Mouse (Mus musculus): ENCODE data around the gene Cyp2c23. TPM values are rescaled to one million over a fixed set of nuclear protein-coding genes. Genes with fewer than 3 reads are reported as not detected.

Gene Cyp2c23
- total RNA-seq, 1 experiment: 0.31 TPM

- H3K9me3 ChIP-seq (ENCODE audit: control insufficient read depth, insufficient read depth, low read depth, low read length): no peaks in the 10 kb centered on the region
- H3K27ac ChIP-seq (ENCODE audit: insufficient read depth, low read depth, low read length, poor library complexity, severe bottlenecking): no peak overlapping the region
- in situ Hi-C loops (cut with MboI; ENCODE audit: low sequenced_read_pairs in 2 of 2, unreplicated experiment in 2 of 2): no loop called here
- peaks cover 1 to 2% of the 10 kb centered on the region in 2 experiments; a peak in 1 of 4 replicates for H3K4me1 ChIP-seq (ENCODE audit: control insufficient read depth in 2 of 2, insufficient read depth in 2 of 2, low read length in 2 of 2, poor library complexity in 1 of 2)
- H3K9ac ChIP-seq (ENCODE audit: insufficient read depth, low read depth, low read length, poor library complexity, severe bottlenecking): no peak overlapping the region; the same call in 1 of the 2 replicates
- TF ChIP-seq ZC3H11A (IDR thresholded peaks at IDR 0.05; ENCODE audit: borderline replicate concordance, low read depth, low read length): no peak
- TF ChIP-seq HCFC1 (IDR thresholded peaks at IDR 0.05; ENCODE audit: borderline replicate concordance, insufficient read depth, low read length): no peak
- TF ChIP-seq MAFK (IDR thresholded peaks at IDR 0.05; ENCODE audit: insufficient read depth, low read depth, low read length): no peak
- no peak for TF ChIP-seq CHD2 (IDR thresholded peaks at IDR 0.05; ENCODE audit: low read depth, low read length)
- no peak for TF ChIP-seq ZNF384 (IDR thresholded peaks at IDR 0.05; ENCODE audit: low read depth, low read length)
- no peak overlapping the region for H3K4me3 ChIP-seq (ENCODE audit: insufficient read depth in 1 of 2, low read depth in 1 of 2, low read length in 2 of 2, poor library complexity in 1 of 2, severe bottlenecking in 1 of 2)
- no peaks in the 10 kb centered on the region for H3K36me3 ChIP-seq (ENCODE audit: control insufficient read depth, insufficient read depth, low read length, poor library complexity, severe bottlenecking)
- no peak for DNase-seq (ENCODE audit: low read depth, low spot score)
These were observed 20.2 kb downstream of the Cyp2c23 start for GRCm38 (mm10) chr19:44008784-44009183.

- Histone ChIP-seq H3K27ac (ENCODE audit: insufficient read depth, low read depth, low read length, poor library complexity, severe bottlenecking) (no peak overlapping the region), H3K9me3 (ENCODE audit: control insufficient read depth, insufficient read depth, low read depth, low read length) (no peaks in the 10 kb centered on the region), H3K4me3 (ENCODE audit: insufficient read depth in 1 of 2, low read depth in 1 of 2, low read length in 2 of 2, poor library complexity in 1 of 2, severe bottlenecking in 1 of 2) (peak overlapping the region; percentile 10 to 19; a peak in 3 of 4 replicates), H3K4me1 (ENCODE audit: control insufficient read depth in 2 of 2, insufficient read depth in 2 of 2, low read length in 2 of 2, poor library complexity in 1 of 2) (peaks cover 1 to 2% of the 10 kb centered on the region in 2 experiments; a peak in 1 of 4 replicates), H3K36me3 (ENCODE audit: control insufficient read depth, insufficient read depth, low read length, poor library complexity, severe bottlenecking) (no peaks in the 10 kb centered on the region), H3K9ac (ENCODE audit: insufficient read depth, low read depth, low read length, poor library complexity, severe bottlenecking) (no peak overlapping the region)
- DNase-seq (ENCODE audit: low read depth, low spot score): no peak
- in situ Hi-C loops (cut with MboI; ENCODE audit: low sequenced_read_pairs in 2 of 2, unreplicated experiment in 2 of 2): no loop called here
- TF ChIP-seq CHD2 (IDR thresholded peaks at IDR 0.05; ENCODE audit: low read depth, low read length) (no peak), ZC3H11A (IDR thresholded peaks at IDR 0.05; ENCODE audit: borderline replicate concordance, low read depth, low read length) (no peak), ZNF384 (IDR thresholded peaks at IDR 0.05; ENCODE audit: low read depth, low read length) (no peak), MAFK (IDR thresholded peaks at IDR 0.05; ENCODE audit: insufficient read depth, low read depth, low read length) (no peak), HCFC1 (IDR thresholded peaks at IDR 0.05; ENCODE audit: borderline replicate concordance, insufficient read depth, low read length) (no peak)
These were observed 21.8 kb downstream of the Cyp2c23 start for GRCm38 (mm10) chr19:44007186-44007585.

GRCm38 (mm10) chr19:44005025-44005424 lies 24.0 kb downstream of the Cyp2c23 start:
- H3K4me3 ChIP-seq (ENCODE audit: insufficient read depth in 1 of 2, low read depth in 1 of 2, low read length in 2 of 2, poor library complexity in 1 of 2, severe bottlenecking in 1 of 2): no peak overlapping the region
- H3K9ac ChIP-seq (ENCODE audit: insufficient read depth, low read depth, low read length, poor library complexity, severe bottlenecking): no peak overlapping the region
- H3K36me3 ChIP-seq (ENCODE audit: control insufficient read depth, insufficient read depth, low read length, poor library complexity, severe bottlenecking): no peaks in the 10 kb centered on the region
- in situ Hi-C loops (cut with MboI; ENCODE audit: low sequenced_read_pairs in 2 of 2, unreplicated experiment in 2 of 2): no loop called here
- no peak overlapping the region for H3K27ac ChIP-seq (ENCODE audit: insufficient read depth, low read depth, low read length, poor library complexity, severe bottlenecking)
- no peak for DNase-seq (ENCODE audit: low read depth, low spot score)
- H3K9me3 ChIP-seq (ENCODE audit: control insufficient read depth, insufficient read depth, low read depth, low read length): no peaks in the 10 kb centered on the region
- peaks cover 1 to 2% of the 10 kb centered on the region in 2 experiments; a peak in 1 of 4 replicates for H3K4me1 ChIP-seq (ENCODE audit: control insufficient read depth in 2 of 2, insufficient read depth in 2 of 2, low read length in 2 of 2, poor library complexity in 1 of 2)
- TF ChIP-seq ZC3H11A (IDR thresholded peaks at IDR 0.05; ENCODE audit: borderline replicate concordance, low read depth, low read length) (no peak), MAFK (IDR thresholded peaks at IDR 0.05; ENCODE audit: insufficient read depth, low read depth, low read length) (no peak), ZNF384 (IDR thresholded peaks at IDR 0.05; ENCODE audit: low read depth, low read length) (no peak), CHD2 (IDR thresholded peaks at IDR 0.05; ENCODE audit: low read depth, low read length) (no peak), HCFC1 (IDR thresholded peaks at IDR 0.05; ENCODE audit: borderline replicate concordance, insufficient read depth, low read length) (no peak)

- no peak overlapping the region for H3K4me3 ChIP-seq (ENCODE audit: insufficient read depth in 1 of 2, low read depth in 1 of 2, low read length in 2 of 2, poor library complexity in 1 of 2, severe bottlenecking in 1 of 2)
- no peak overlapping the region for H3K9ac ChIP-seq (ENCODE audit: insufficient read depth, low read depth, low read length, poor library complexity, severe bottlenecking)
- TF ChIP-seq MAFK (IDR thresholded peaks at IDR 0.05; ENCODE audit: insufficient read depth, low read depth, low read length): no peak
- no peaks in the 10 kb centered on the region for H3K9me3 ChIP-seq (ENCODE audit: control insufficient read depth, insufficient read depth, low read depth, low read length)
- H3K4me1 ChIP-seq (ENCODE audit: control insufficient read depth in 2 of 2, insufficient read depth in 2 of 2, low read length in 2 of 2, poor library complexity in 1 of 2): peaks cover 1 to 2% of the 10 kb centered on the region in 2 experiments; a peak in 1 of 4 replicates
- in situ Hi-C loops (cut with MboI; ENCODE audit: low sequenced_read_pairs in 2 of 2, unreplicated experiment in 2 of 2): no loop called here
- DNase-seq (ENCODE audit: low read depth, low spot score): no peak
- H3K27ac ChIP-seq (ENCODE audit: insufficient read depth, low read depth, low read length, poor library complexity, severe bottlenecking): no peak overlapping the region
- H3K36me3 ChIP-seq (ENCODE audit: control insufficient read depth, insufficient read depth, low read length, poor library complexity, severe bottlenecking): no peaks in the 10 kb centered on the region
These were observed 24.7 kb downstream of the Cyp2c23 start for GRCm38 (mm10) chr19:44004261-44004660.

- no peaks in the 10 kb centered on the region for H3K36me3 ChIP-seq (ENCODE audit: control insufficient read depth, insufficient read depth, low read length, poor library complexity, severe bottlenecking)
- H3K27ac ChIP-seq (ENCODE audit: insufficient read depth, low read depth, low read length, poor library complexity, severe bottlenecking): no peak overlapping the region
- no peak overlapping the region for H3K4me3 ChIP-seq (ENCODE audit: insufficient read depth in 1 of 2, low read depth in 1 of 2, low read length in 2 of 2, poor library complexity in 1 of 2, severe bottlenecking in 1 of 2)
- H3K9me3 ChIP-seq (ENCODE audit: control insufficient read depth, insufficient read depth, low read depth, low read length): no peaks in the 10 kb centered on the region
- no peak for TF ChIP-seq CHD2 (IDR thresholded peaks at IDR 0.05; ENCODE audit: low read depth, low read length)
- TF ChIP-seq HCFC1 (IDR thresholded peaks at IDR 0.05; ENCODE audit: borderline replicate concordance, insufficient read depth, low read length): no peak
- TF ChIP-seq ZC3H11A (IDR thresholded peaks at IDR 0.05; ENCODE audit: borderline replicate concordance, low read depth, low read length): no peak
- TF ChIP-seq ZNF384 (IDR thresholded peaks at IDR 0.05; ENCODE audit: low read depth, low read length): no peak
- no peak for TF ChIP-seq MAFK (IDR thresholded peaks at IDR 0.05; ENCODE audit: insufficient read depth, low read depth, low read length)
- no peak overlapping the region for H3K9ac ChIP-seq (ENCODE audit: insufficient read depth, low read depth, low read length, poor library complexity, severe bottlenecking)
- H3K4me1 ChIP-seq (ENCODE audit: control insufficient read depth in 2 of 2, insufficient read depth in 2 of 2, low read length in 2 of 2, poor library complexity in 1 of 2): no peaks in the 10 kb centered on the region
- no peak for DNase-seq (ENCODE audit: low read depth, low spot score)
- in situ Hi-C loops (cut with MboI; ENCODE audit: low sequenced_read_pairs in 2 of 2, unreplicated experiment in 2 of 2): no loop called here
These were observed 28.3 kb downstream of the Cyp2c23 start for GRCm38 (mm10) chr19:44000720-44001119.
